ENCODE assay signal across 8 mouse cellular contexts in the genomic region with DNA sequence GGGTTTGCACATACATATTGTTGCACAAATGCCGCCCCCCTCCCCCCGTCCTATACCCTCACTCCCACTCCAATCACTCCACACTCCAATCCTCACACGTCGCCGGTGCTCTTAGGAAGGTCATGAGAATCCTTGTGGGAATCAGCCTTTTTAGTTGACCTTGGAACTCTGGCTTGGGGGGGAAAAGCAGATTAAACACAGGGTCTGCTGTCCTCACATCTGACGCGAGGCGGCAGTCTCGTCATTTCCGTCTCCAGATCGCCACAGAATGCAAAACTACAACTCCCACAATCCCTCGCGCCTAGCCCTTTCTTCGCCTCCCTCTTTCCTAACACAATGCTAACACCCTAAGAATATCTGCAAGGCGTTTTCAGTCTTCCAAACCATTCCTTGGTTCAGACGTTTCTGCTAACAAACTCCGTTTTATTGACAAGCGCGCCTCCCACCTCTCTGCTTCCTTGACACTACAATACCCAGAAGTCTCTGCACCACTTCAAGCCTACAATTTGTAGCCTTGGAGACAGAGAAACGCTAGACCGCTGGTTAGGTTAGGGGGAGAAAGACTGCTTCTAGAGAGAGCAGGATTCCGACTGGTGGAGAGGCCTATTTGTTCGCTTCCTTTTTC. TPM values are rescaled to one million over a fixed set of nuclear protein-coding genes. Genes with fewer than 3 reads are reported as not detected.
DNase-seq lines count a peak whose midpoint lies in the region; ATAC-seq lines count a peak whose summit lies in the region.

No protein-coding gene starts in this region.

- no peaks in the 10 kb centered on the region for H3K9me3 ChIP-seq in embryonic facial prominence, embryonic 14.5 days (ENCODE audit: control insufficient read depth, low read length)
- no peaks in the 10 kb centered on the region for H3K9me3 ChIP-seq in kidney, embryonic 14.5 days (ENCODE audit: control insufficient read depth, low read length)
- H3K9me3 ChIP-seq in limb, embryonic 15.5 days: no peaks in the 10 kb centered on the region

- peak overlapping the region; percentile 90 for H3K27ac ChIP-seq in embryonic facial prominence, embryonic 14.5 days (replicated peaks; ENCODE audit: low read depth, low read length)
- peak overlapping the region; percentile 78 for H3K27ac ChIP-seq in kidney, embryonic 14.5 days (ENCODE audit: low read depth, low read length)
- H3K27ac ChIP-seq in limb, embryonic 15.5 days: peak overlapping the region; percentile 92

- peak overlapping the region; percentile 55 for H3K4me3 ChIP-seq in embryonic facial prominence, embryonic 14.5 days (ENCODE audit: low read depth, low read length)
- peak overlapping the region; percentile 49 for H3K4me3 ChIP-seq in kidney, embryonic 14.5 days (ENCODE audit: low read length)
- H3K4me3 ChIP-seq in limb, embryonic 15.5 days: peak overlapping the region; percentile 58

- H3K4me1 ChIP-seq in embryonic facial prominence, embryonic 14.5 days (ENCODE audit: control insufficient read depth, insufficient read depth, low read length): peaks cover 12% of the 10 kb centered on the region
- peaks cover 4% of the 10 kb centered on the region; the same call in 1 of the 2 replicates for H3K4me1 ChIP-seq in kidney, embryonic 14.5 days (ENCODE audit: control insufficient read depth, insufficient read depth, low read length)
- peaks cover 12% of the 10 kb centered on the region for H3K4me1 ChIP-seq in limb, embryonic 15.5 days

- peak overlapping the region; percentile 66 for H3K4me2 ChIP-seq in embryonic facial prominence, embryonic 14.5 days (ENCODE audit: low read depth, low read length)
- peak overlapping the region; percentile 58 for H3K4me2 ChIP-seq in kidney, embryonic 14.5 days (replicated peaks; ENCODE audit: low read depth, low read length)
- H3K4me2 ChIP-seq in limb, embryonic 15.5 days: peak overlapping the region; percentile 55

- DNase-seq in 416B (ENCODE audit: low read depth): peak; percentile 93
- peak; percentile 22 to 44 for DNase-seq in adrenal gland, postnatal 4 days (ENCODE audit: low spot score in 2 of 2)
- DNase-seq in embryonic facial prominence, embryonic 14.5 days (ENCODE audit: low spot score): peak; percentile 93
- DNase-seq in heart, adult 9 months (ENCODE audit: low spot score in 2 of 2): peak; percentile 67 to 84
- peak; percentile 41 to 64 for DNase-seq in monocyte, adult 2 months (ENCODE audit: low read depth in 1 of 2, low spot score in 2 of 2)
- DNase-seq in spleen, postnatal 36 days (ENCODE audit: low spot score in 2 of 2): peak; percentile 70 to 72

- peak; percentile 80 for ATAC-seq in embryonic facial prominence, embryonic 14.5 days (ENCODE audit: low read depth)
- peak; percentile 66 for ATAC-seq in kidney, embryonic 14.5 days (ENCODE audit: low FRiP score, low TSS enrichment)
- peak; percentile 59 for ATAC-seq in limb, embryonic 15.5 days (ENCODE audit: insufficient number of reproducible peaks, low FRiP score, low TSS enrichment, low read depth)

- H3K36me3 ChIP-seq in embryonic facial prominence, embryonic 14.5 days (ENCODE audit: control insufficient read depth, insufficient read depth, low read length): no peaks in the 10 kb centered on the region
- no peaks in the 10 kb centered on the region for H3K36me3 ChIP-seq in kidney, embryonic 14.5 days (ENCODE audit: control insufficient read depth, insufficient read depth, low read length)
- no peaks in the 10 kb centered on the region for H3K36me3 ChIP-seq in limb, embryonic 15.5 days

- H3K27me3 ChIP-seq in embryonic facial prominence, embryonic 14.5 days (replicated peaks; ENCODE audit: control insufficient read depth, insufficient read depth, low read length): no peaks in the 10 kb centered on the region
- no peaks in the 10 kb centered on the region for H3K27me3 ChIP-seq in kidney, embryonic 14.5 days (ENCODE audit: control insufficient read depth, insufficient read depth, low read length)
- H3K27me3 ChIP-seq in limb, embryonic 15.5 days: no peaks in the 10 kb centered on the region

- H3K9ac ChIP-seq in embryonic facial prominence, embryonic 14.5 days (ENCODE audit: low read depth, low read length): peak overlapping the region; percentile 66
- H3K9ac ChIP-seq in kidney, embryonic 14.5 days (ENCODE audit: low read depth, low read length): peak overlapping the region; percentile 62; the same call in 1 of the 2 replicates
- H3K9ac ChIP-seq in limb, embryonic 15.5 days: peak overlapping the region; percentile 54; the same call in 1 of the 2 replicates

- WGBS in embryonic facial prominence, embryonic 14.5 days: under 1% methylated on average over 23 of the region's 23 CpGs
- WGBS in kidney, embryonic 14.5 days: 1% methylated on average over 23 of the region's 23 CpGs
- 1% methylated on average over 23 of the region's 23 CpGs for WGBS in limb, embryonic 15.5 days

RNA-seq across cellular contexts. Expression of gene Zfp667, which starts 2.8 kb away (rescaled TPM):
- total RNA-seq in adrenal gland, postnatal 4 days (2021): 10 to 100 TPM in 1 of 2 experiments, 1 to 10 TPM in 1; 9.5 to 10.6 TPM
- polyA plus RNA-seq in embryonic facial prominence, embryonic 14.5 days (2014; fragmentation: Nextera tagmentation; extraction: Ambion mirVana): 10.4 and 11.9 TPM in 2 replicates
- polyA plus RNA-seq in kidney, embryonic 14.5 days (2014; fragmentation: Nextera tagmentation; extraction: Ambion mirVana): 4.4 and 4.8 TPM in 2 replicates
- 8.9 and 9.1 TPM in 2 replicates for polyA plus RNA-seq in limb, embryonic 15.5 days (2015; fragmentation: Nextera tagmentation; extraction: Ambion mirVana)

RNA-seq across cellular contexts. Expression of gene Epp13, which starts 31.1 kb away (rescaled TPM):
- total RNA-seq in adrenal gland, postnatal 4 days (2021): not detected
- 0.26 TPM in 1 of 2 replicates, not detected in the other for polyA plus RNA-seq in embryonic facial prominence, embryonic 14.5 days (2014; fragmentation: Nextera tagmentation; extraction: Ambion mirVana)
- polyA plus RNA-seq in kidney, embryonic 14.5 days (2014; fragmentation: Nextera tagmentation; extraction: Ambion mirVana): not detected in 2 replicates
- polyA plus RNA-seq in limb, embryonic 15.5 days (2015; fragmentation: Nextera tagmentation; extraction: Ambion mirVana): not detected in 2 replicates

RNA-seq across cellular contexts. Expression of gene Zfp583, which starts 47.5 kb away (rescaled TPM):
- total RNA-seq in adrenal gland, postnatal 4 days (2021): 1 to 10 TPM; 3.1 to 5.4 TPM
- polyA plus RNA-seq in embryonic facial prominence, embryonic 14.5 days (2014; fragmentation: Nextera tagmentation; extraction: Ambion mirVana): 6.2 and 6.5 TPM in 2 replicates
- 4.1 and 5.5 TPM in 2 replicates for polyA plus RNA-seq in kidney, embryonic 14.5 days (2014; fragmentation: Nextera tagmentation; extraction: Ambion mirVana)
- 5.3 and 5.9 TPM in 2 replicates for polyA plus RNA-seq in limb, embryonic 15.5 days (2015; fragmentation: Nextera tagmentation; extraction: Ambion mirVana)

RNA-seq across cellular contexts. Expression of gene Gm3854, which starts 60.0 kb away (rescaled TPM):
- 1 to 10 TPM; 1.6 to 1.7 TPM for total RNA-seq in adrenal gland, postnatal 4 days (2021)
- 1.3 and 1.4 TPM in 2 replicates for polyA plus RNA-seq in embryonic facial prominence, embryonic 14.5 days (2014; fragmentation: Nextera tagmentation; extraction: Ambion mirVana)
- 2.6 TPM in 2 replicates for polyA plus RNA-seq in kidney, embryonic 14.5 days (2014; fragmentation: Nextera tagmentation; extraction: Ambion mirVana)
- polyA plus RNA-seq in limb, embryonic 15.5 days (2015; fragmentation: Nextera tagmentation; extraction: Ambion mirVana): 1.9 and 2.1 TPM in 2 replicates

Comparison
In these comparisons a context has a peak if more than half of its experiments do, and no peak if none do; other contexts are left out.
1. Peak in every context shown above with its lines: DNase-seq, ATAC-seq, H3K4me3 ChIP-seq and H3K27ac ChIP-seq.
2. DNase-seq: peak in every context shown above with its lines; median percentile 93 in 416B; 93 in embryonic facial prominence, embryonic 14.5 days; 76 in heart, adult 9 months; 71 in spleen, postnatal 36 days; 52 in monocyte, adult 2 months; 33 in adrenal gland, postnatal 4 days.